Mouse (Mus musculus) stomach, postnatal 0 days (tissue): Measurements from ENCODE around the gene Cep57. TPM values are rescaled to one million over a fixed set of nuclear protein-coding genes. Genes with fewer than 3 reads are reported as not detected.

Source experiments
- ATAC-seq: fragments of 200-750 bp; cut with Nextera tagmentation; 2 replicates; pipeline ENCODE4 v1.8.0; 2017; ENCODE audit not compliant: low FRiP score, low TSS enrichment
- DNase-seq: peaks from one replicate; pipeline ENCODE4 v3.0.0-alpha.2; 2016; ENCODE audit warnings: low spot score
- H3K27ac ChIP-seq: fragments of 300-500 bp; sonication (generic); replicated peaks from 2 replicates; pipeline ENCODE4 v1.5.1; 2014; ENCODE audit warnings: mild to moderate bottlenecking, control low read depth
- H3K27me3 ChIP-seq: fragments of 300-500 bp; sonication (generic); 2 replicates; pipeline ENCODE4 v1.6.1; 2014; ENCODE audit warnings: low read length; ENCODE audit not compliant: control insufficient read depth, insufficient read depth
- H3K36me3 ChIP-seq: fragments of 300-500 bp; sonication (generic); 2 replicates; pipeline ENCODE4 v1.6.1; 2014; ENCODE audit warnings: low read length, mixed read lengths; ENCODE audit not compliant: control insufficient read depth, insufficient read depth
- H3K4me1 ChIP-seq: fragments of 300-500 bp; sonication (generic); replicated peaks from 2 replicates; pipeline ENCODE4 v1.6.1; 2014; ENCODE audit warnings: antibody characterized with exemption; ENCODE audit not compliant: control insufficient read depth, insufficient read depth
- H3K4me2 ChIP-seq: fragments of 300-500 bp; sonication (generic); replicated peaks from 2 replicates; pipeline ENCODE4 v1.6.1; 2014; ENCODE audit warnings: low read depth, mild to moderate bottlenecking, control low read depth, moderate library complexity
- H3K4me3 ChIP-seq: fragments of 300-500 bp; sonication (generic); 2 replicates; pipeline ENCODE4 v1.5.1; 2014; ENCODE audit warnings: low read depth, low read length, control low read depth
- H3K9ac ChIP-seq: fragments of 300-500 bp; sonication (generic); 2 replicates; pipeline ENCODE4 v1.6.1; 2014; ENCODE audit warnings: mild to moderate bottlenecking, low read length, control low read depth, mixed read lengths
- H3K9me3 ChIP-seq: fragments of 300-500 bp; sonication (generic); 2 replicates; pipeline ENCODE4 v1.6.1; 2016; ENCODE audit warnings: low read length; ENCODE audit not compliant: control insufficient read depth
- CTCF ChIP-seq: IDR thresholded peaks from 2 replicates; pipeline ENCODE4 v1.5.1; 2016; ENCODE audit warnings: antibody characterized with exemption, low read depth, mild to moderate bottlenecking, moderate library complexity
- EP300 ChIP-seq: optimal IDR thresholded peaks from 2 replicates; pipeline ENCODE3; 2016; ENCODE audit warnings: antibody characterized with exemption
- WGBS: fragments of 180-500 bp; shearing (Covaris S2); extraction: QIAGEN DNeasy Blood & Tissue Kit; methylation state at CpG from one replicate; pipeline ENCODE4 v1.1.7; 2014; 5-methylcytosine and 5-hydroxymethylcytosine counted together
- polyA plus RNA-seq: library from polyadenylated mRNA; unstranded; fragments of >200 nt; fragmentation: Nextera tagmentation; extraction: Ambion mirVana; gene quantifications from 2 replicates; pipeline ENCODE4 v1.2.1, GENCODE M21; 2015

Gene Cep57
- polyA plus RNA-seq, 1 experiment from 2014 or later, result 26.1 TPM

DNA sequence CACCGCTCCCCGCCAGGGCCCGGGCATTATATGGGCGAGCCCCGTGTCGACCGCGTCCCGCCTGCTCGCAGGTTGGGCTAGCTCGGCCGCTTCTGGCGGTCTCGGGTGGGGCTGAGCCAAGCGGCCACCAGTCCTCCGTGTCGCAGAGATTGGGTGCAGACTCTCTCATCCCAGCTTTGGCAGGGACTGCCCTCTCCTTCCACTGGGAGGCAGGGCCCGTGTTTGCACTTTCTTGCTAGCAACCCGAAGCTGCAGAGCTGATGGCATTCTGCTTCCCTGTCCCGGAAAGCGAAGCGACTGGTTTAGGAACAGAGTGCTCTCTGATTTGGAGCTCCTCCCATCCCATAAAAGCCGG lies 1.2 kb upstream of the Cep57 start:
- Histone ChIP-seq H3K27me3 (no peaks in the 10 kb centered on the region), H3K4me3 (peak overlapping the region; percentile 80), H3K9ac (peak overlapping the region; percentile 92), H3K4me2 (peak overlapping the region; percentile 74), H3K36me3 (no peaks in the 10 kb centered on the region; the same call in 1 of the 2 replicates), H3K9me3 (no peaks in the 10 kb centered on the region), H3K4me1 (0 out of 2 replicates have a peak, but pooled peaks cover 2% of the 10 kb centered on the region), H3K27ac (peak overlapping the region; percentile 99)
- ATAC-seq (peak; percentile 31), DNase-seq (peak; percentile 79)
- TF ChIP-seq EP300 (no peak), CTCF (peak; percentile 36)
- 1% methylated on average over 23 of the region's 23 CpGs for WGBS

DNA sequence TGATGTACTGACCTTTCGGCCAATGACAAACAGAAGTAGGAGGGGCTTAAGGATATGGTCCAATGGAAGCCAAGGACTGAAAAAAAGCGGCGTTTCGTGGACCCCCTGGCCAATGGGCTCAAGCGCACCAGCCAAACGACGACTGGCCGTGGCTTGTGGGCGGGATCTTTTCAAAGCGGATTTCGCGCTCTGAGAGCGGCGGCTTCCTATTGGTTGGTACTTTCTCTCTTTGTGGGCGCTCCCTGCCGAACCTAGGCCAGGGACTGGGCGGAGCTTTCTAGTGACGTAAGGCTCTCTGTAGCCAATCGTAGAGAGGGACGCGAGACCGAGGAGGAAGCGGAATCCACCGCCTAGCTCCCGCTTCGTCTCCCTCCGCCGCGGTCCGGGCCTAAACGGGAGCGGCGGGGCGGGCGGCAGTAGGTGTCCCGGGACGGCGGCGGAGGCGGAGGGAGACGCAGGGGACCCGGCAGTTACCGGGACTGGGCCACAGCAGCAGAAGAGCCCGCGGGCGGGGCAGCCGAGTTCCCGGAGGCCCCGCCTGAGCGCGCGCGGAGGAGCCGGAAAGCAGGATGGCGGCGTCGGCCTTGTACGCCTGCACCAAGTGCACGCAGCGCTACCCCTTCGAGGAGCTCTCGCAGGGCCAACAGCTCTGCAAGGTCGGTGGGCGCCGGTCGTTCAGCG lies 639 bp upstream of the Cep57 start, which contains the start of gene Fam76b:
Gene Fam76b, plus strand, starts transcription at position 311 of the 681 bp plus-strand sequence.
- H3K4me2 ChIP-seq, result peak within 1 kb of the TSS; percentile 74
- WGBS, result under 1% methylated on average over 64 of the region's 67 CpGs
- H3K4me3 ChIP-seq, result peak within 1 kb of the TSS; percentile 80
- H3K27ac ChIP-seq, result peak within 1 kb of the TSS; percentile 99
- no peak for TF ChIP-seq EP300
- H3K9ac ChIP-seq, result peak within 1 kb of the TSS; percentile 92
- DNase-seq, result peak; percentile 99
- no peaks in the 10 kb centered on the region for H3K27me3 ChIP-seq
- ATAC-seq, result peak; percentile 95
- no peaks in the 10 kb centered on the region for H3K9me3 ChIP-seq
- H3K36me3 ChIP-seq, result no peaks in the 10 kb centered on the region; the same call in 1 of the 2 replicates
- 0 out of 2 replicates have a peak, but pooled peaks cover 2% of the 10 kb centered on the region for H3K4me1 ChIP-seq

DNA sequence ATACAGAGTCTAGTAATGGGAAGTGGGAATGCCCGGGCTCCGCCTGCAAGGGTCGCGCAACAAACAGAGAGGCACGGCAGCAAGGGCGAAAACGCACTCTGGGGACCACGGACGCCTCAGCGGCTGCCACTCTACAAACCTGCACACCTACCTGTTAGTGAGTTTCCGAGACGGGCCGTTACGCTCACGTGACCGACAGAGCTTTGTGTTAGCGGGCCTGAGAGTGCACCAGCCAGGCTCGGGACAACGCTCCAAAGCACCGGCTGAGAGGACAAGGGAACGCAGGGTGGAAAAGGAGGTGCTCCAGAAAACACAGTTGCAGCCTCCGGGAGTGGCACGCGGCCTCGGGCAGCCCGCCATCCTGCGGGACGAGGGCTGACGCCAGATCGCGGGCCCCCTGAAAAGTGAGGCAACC lies 509 bp downstream of the Cep57 start:
- Histone ChIP-seq H3K27ac (peak overlapping the region; percentile 97), H3K9me3 (no peaks in the 10 kb centered on the region), H3K4me1 (0 out of 2 replicates have a peak, but pooled peaks cover 2% of the 10 kb centered on the region), H3K9ac (peak overlapping the region; percentile 84), H3K27me3 (no peaks in the 10 kb centered on the region), H3K36me3 (peaks cover 2% of the 10 kb centered on the region; the same call in 1 of the 2 replicates), H3K4me2 (peak overlapping the region; percentile 52), H3K4me3 (peak overlapping the region; percentile 74)
- DNase-seq (peak; percentile 82), ATAC-seq (peak; percentile 36)
- WGBS, result under 1% methylated on average over 31 of the region's 31 CpGs
- TF ChIP-seq CTCF (no peak), EP300 (no peak)

DNA sequence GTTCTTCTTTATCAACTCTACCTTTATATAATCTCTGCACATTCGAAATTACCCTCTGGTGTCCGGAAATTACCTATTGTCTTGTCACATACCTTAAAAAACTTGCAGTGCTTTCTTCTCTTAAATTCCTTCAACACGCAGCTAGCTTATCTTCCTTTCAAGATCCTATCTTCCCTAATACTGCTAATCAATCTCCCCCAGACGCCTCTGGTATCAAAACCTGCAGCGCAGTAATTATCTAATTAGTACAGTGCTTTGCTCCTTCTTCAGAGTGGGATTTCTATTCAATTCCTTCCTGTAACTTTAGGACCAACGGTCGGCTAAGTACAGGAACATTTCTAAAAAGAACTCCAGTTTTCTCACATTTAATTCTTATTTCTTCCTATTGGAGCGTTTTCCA lies 1.0 kb downstream of the Cep57 start:
- Histone ChIP-seq H3K4me1 (0 out of 2 replicates have a peak, but pooled peaks cover 2% of the 10 kb centered on the region), H3K9me3 (no peaks in the 10 kb centered on the region), H3K9ac (peak overlapping the region; percentile 84; the same call in 1 of the 2 replicates), H3K4me2 (peak overlapping the region; percentile 52), H3K4me3 (peak overlapping the region; percentile 74), H3K36me3 (peaks cover 7% of the 10 kb centered on the region; the same call in 1 of the 2 replicates), H3K27ac (peak overlapping the region; percentile 97; the same call in 1 of the 2 replicates), H3K27me3 (no peaks in the 10 kb centered on the region)
- WGBS, result 3% methylated on average over 8 of the region's 8 CpGs
- ATAC-seq (no peak), DNase-seq (no peak)
- no peak for TF ChIP-seq CTCF
- no peak for TF ChIP-seq EP300

DNA sequence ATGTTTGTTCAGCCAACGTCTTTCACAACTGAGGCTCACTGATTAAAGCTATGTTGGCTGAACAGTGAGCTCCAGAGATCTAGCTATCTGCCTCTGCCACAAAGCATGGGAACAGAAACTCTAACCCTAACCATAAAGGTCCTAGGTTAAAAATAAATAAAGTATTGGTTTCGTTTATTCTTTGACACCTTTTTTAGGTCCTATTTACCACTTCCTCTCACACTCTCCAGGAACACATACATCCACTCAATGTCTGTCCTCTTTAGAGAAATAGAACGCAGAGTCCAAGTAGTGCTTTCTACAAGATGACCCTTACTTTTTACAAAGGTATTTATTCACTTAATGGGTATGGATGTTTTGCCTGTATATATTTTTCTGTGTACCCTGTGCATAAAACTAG lies 6.1 kb downstream of the Cep57 start:
- Histone ChIP-seq H3K9ac (no peak overlapping the region), H3K4me3 (no peak overlapping the region), H3K4me2 (no peak overlapping the region), H3K27ac (no peak overlapping the region), H3K36me3 (peaks cover 23% of the 10 kb centered on the region), H3K9me3 (no peaks in the 10 kb centered on the region), H3K4me1 (no peaks in the 10 kb centered on the region), H3K27me3 (no peaks in the 10 kb centered on the region)
- DNase-seq, result no peak
- no peak for ATAC-seq
- no peak for TF ChIP-seq EP300
- TF ChIP-seq CTCF, result no peak
- WGBS, result 91% methylated on average over 3 of the region's 3 CpGs

DNA sequence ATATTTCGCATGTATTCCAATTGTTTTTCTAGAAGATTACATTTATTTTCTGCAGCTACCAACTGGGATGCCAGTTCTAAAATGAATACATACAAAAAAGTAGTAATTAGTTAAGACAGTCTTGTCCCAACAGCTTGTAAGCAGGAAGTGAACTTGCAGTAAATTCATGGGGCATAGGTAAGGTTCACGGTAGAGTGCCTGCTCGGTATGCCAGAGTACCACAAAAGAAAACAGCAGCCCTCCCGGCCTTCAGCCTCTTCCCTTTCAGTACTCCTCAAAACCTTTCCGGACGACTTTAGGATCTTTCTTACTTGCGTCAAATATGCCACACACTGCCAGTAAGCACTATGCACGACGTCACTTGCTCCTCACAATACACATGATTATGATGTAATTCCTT lies 8.5 kb downstream of the Cep57 start:
- Histone ChIP-seq H3K27me3 (no peaks in the 10 kb centered on the region), H3K4me2 (no peak overlapping the region), H3K9me3 (no peaks in the 10 kb centered on the region), H3K4me3 (no peak overlapping the region), H3K27ac (no peak overlapping the region), H3K4me1 (no peaks in the 10 kb centered on the region), H3K9ac (no peak overlapping the region), H3K36me3 (peaks cover 29% of the 10 kb centered on the region)
- ATAC-seq (no peak), DNase-seq (no peak)
- TF ChIP-seq EP300 (no peak), CTCF (no peak)
- WGBS, result 91% methylated on average over 9 of the region's 9 CpGs
